Mouse (Mus musculus) CH12.LX (cell line): ENCODE measurements around the gene Idh3a.
A peak's percentile ranks its signal among the peaks of the same experiment; 100 is the strongest.

Experiments
- CTCF ChIP-seq, 2 experiments: IDR thresholded peaks in 1 of 2; conservative IDR thresholded peaks in 1 of 2; 2 replicates each; pipeline ENCODE4 v1.5.1; 2011 to 2012; ENCODE audit warnings: low read depth in 2 of 2, low read length in 2 of 2, improper control_type of control experiment in 1 of 2, inconsistent platforms in 1 of 2, mild to moderate bottlenecking in 1 of 2, moderate library complexity in 1 of 2
- EP300 ChIP-seq: IDR thresholded peaks from 2 replicates; pipeline ENCODE4 v1.6.1; 2011; ENCODE audit warnings: low read length, improper control_type of control experiment
- POLR2A ChIP-seq: IDR thresholded peaks from 2 replicates; pipeline ENCODE4 v1.6.1; 2011; ENCODE audit warnings: low read depth, mild to moderate bottlenecking, improper control_type of control experiment, low read length
- USF2 ChIP-seq: conservative IDR thresholded peaks from 2 replicates; pipeline ENCODE4 v1.6.1; 2011; ENCODE audit warnings: low read depth, low read length, improper control_type of control experiment

- TF ChIP-seq EP300 (peak; percentile 71), CTCF (conservative IDR thresholded peaks at IDR 0.05 in 1 of 2, IDR thresholded peaks at IDR 0.05 in 1 of 2; ENCODE audit: low read depth in 2 of 2, low read length in 2 of 2) (no peak), USF2 (no peak), POLR2A (no peak)
These were observed 60.1 kb downstream of the Idh3a start for GRCm38 (mm10) chr9:54646252-54646651.
